Mouse (Mus musculus): ENCODE results near the gene Ccl4.

DNA sequence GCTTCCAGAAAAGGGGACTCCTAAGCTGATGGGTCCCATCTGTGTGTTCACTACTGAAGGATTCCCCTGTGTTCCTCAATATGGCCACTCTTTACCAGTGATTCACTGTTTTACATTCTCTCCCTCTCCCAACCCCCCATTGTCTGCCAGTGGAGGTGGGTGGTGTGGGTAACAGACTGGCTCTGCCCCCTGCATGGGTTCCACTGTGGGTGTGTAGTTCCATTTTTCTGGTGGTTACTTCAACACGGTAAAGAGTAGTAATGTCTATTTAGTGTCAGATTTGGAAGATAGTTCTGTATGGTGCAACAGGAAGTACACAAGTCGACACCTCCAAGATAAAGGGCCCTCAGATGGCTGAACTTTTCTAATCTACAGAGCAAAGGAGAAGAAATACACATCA lies 21.2 kb upstream of the Ccl4 start:
- no peak for TF ChIP-seq CTCF (IDR thresholded peaks at IDR 0.05; ENCODE audit: low read depth, low read length)
- no peak for TF ChIP-seq POLR2AphosphoS5 (IDR thresholded peaks at IDR 0.05; ENCODE audit: insufficient replicate concordance, low read depth, low read length)
- no peak for TF ChIP-seq GATA1 (IDR thresholded peaks at IDR 0.05; ENCODE audit: borderline replicate concordance, low read length)

All from G1E (cell line).